Mouse (Mus musculus): ENCODE results near the gene Spryd3. TPM values are rescaled to one million over a fixed set of nuclear protein-coding genes. Genes with fewer than 3 reads are reported as not detected.
"Not testable (repeated sequence)": the region's sequence is repeated elsewhere in the genome, so short reads cannot be mapped to it uniquely, and the experiment has no call there.

The Spryd3 gene
- polyA plus RNA-seq, 1 experiment, result 1.1 TPM

- Histone ChIP-seq H3K27me3 (ENCODE audit: control insufficient read depth) (no peaks in the 10 kb centered on the region), H3K36me3 (ENCODE audit: control insufficient read depth) (no peaks in the 10 kb centered on the region), H3K9me3 (ENCODE audit: control insufficient read depth, low read length) (no peaks in the 10 kb centered on the region), H3K4me3 (replicated peaks) (no peak overlapping the region), H3K4me1 (ENCODE audit: control insufficient read depth) (no peaks in the 10 kb centered on the region)
- TF ChIP-seq TAL1 (IDR thresholded peaks at IDR 0.05; ENCODE audit: low read length) (no peak), GATA1 (IDR thresholded peaks at IDR 0.05; ENCODE audit: low read length) (no peak)
These were observed 33.0 kb upstream of the Spryd3 start for GRCm38 (mm10) chr15:102169064-102169463.

GRCm38 (mm10) chr15:102167620-102168021, 31.6 kb upstream of the Spryd3 start:
- no peaks in the 10 kb centered on the region for H3K4me1 ChIP-seq (ENCODE audit: control insufficient read depth)
- H3K9me3 ChIP-seq (ENCODE audit: control insufficient read depth, low read length), result no peaks in the 10 kb centered on the region
- H3K4me3 ChIP-seq (replicated peaks), result no peak overlapping the region
- no peaks in the 10 kb centered on the region for H3K36me3 ChIP-seq (ENCODE audit: control insufficient read depth)
- H3K27me3 ChIP-seq (ENCODE audit: control insufficient read depth), result no peaks in the 10 kb centered on the region
- TF ChIP-seq GATA1 (IDR thresholded peaks at IDR 0.05; ENCODE audit: low read length) (no peak), TAL1 (IDR thresholded peaks at IDR 0.05; ENCODE audit: low read length) (no peak)

- Histone ChIP-seq H3K9me3 (ENCODE audit: control insufficient read depth, low read length) (no peaks in the 10 kb centered on the region), H3K36me3 (ENCODE audit: control insufficient read depth) (peaks cover 8% of the 10 kb centered on the region), H3K4me1 (ENCODE audit: control insufficient read depth) (no peaks in the 10 kb centered on the region), H3K27me3 (ENCODE audit: control insufficient read depth) (no peaks in the 10 kb centered on the region), H3K4me3 (replicated peaks) (no peak overlapping the region)
- TF ChIP-seq TAL1 (IDR thresholded peaks at IDR 0.05; ENCODE audit: low read length), result no peak
- TF ChIP-seq GATA1 (IDR thresholded peaks at IDR 0.05; ENCODE audit: low read length), result no peak
These were observed 29.6 kb upstream of the Spryd3 start for GRCm38 (mm10) chr15:102165468-102166100.

- Histone ChIP-seq H3K4me1 (ENCODE audit: control insufficient read depth) (no peaks in the 10 kb centered on the region; the same call in 1 of the 2 replicates), H3K27me3 (ENCODE audit: control insufficient read depth) (no peaks in the 10 kb centered on the region), H3K4me3 (replicated peaks) (no peak overlapping the region), H3K9me3 (ENCODE audit: control insufficient read depth, low read length) (no peaks in the 10 kb centered on the region), H3K36me3 (ENCODE audit: control insufficient read depth) (peaks cover 13% of the 10 kb centered on the region)
- TF ChIP-seq TAL1 (IDR thresholded peaks at IDR 0.05; ENCODE audit: low read length) (no peak), GATA1 (IDR thresholded peaks at IDR 0.05; ENCODE audit: low read length) (no peak)
These were observed 28.1 kb upstream of the Spryd3 start for GRCm38 (mm10) chr15:102163900-102164693.

GRCm38 (mm10) chr15:102160415-102161060, 24.5 kb upstream of the Spryd3 start:
- no peak overlapping the region for H3K4me3 ChIP-seq (replicated peaks)
- TF ChIP-seq TAL1 (IDR thresholded peaks at IDR 0.05; ENCODE audit: low read length) (no peak), GATA1 (IDR thresholded peaks at IDR 0.05; ENCODE audit: low read length) (no peak)
- peaks cover 37% of the 10 kb centered on the region for H3K36me3 ChIP-seq (ENCODE audit: control insufficient read depth)
- no peaks in the 10 kb centered on the region; the same call in 1 of the 2 replicates for H3K4me1 ChIP-seq (ENCODE audit: control insufficient read depth)
- H3K9me3 ChIP-seq (ENCODE audit: control insufficient read depth, low read length), result no peaks in the 10 kb centered on the region
- no peaks in the 10 kb centered on the region for H3K27me3 ChIP-seq (ENCODE audit: control insufficient read depth)

DNA sequence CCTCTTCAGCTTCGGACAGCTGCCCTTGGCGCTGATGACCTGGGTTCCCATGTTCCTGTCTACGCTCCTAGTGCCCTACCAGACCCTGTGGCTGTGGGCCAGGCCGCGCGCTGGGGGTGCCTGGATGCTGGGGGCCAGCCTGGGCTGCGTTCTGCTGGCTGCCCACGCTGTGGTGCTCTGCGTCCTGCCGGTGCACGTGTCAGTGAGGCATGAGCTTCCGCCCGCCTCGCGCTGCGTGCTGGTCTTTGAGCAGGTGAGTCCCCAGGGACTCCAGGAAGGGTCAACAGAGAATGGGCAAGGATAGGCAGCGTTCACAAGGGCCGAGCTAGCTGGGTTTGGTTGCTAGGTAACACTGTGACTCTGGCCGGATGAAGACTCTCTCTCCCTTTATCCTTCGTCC, 20.8 kb upstream of the Spryd3 start:
- no peaks in the 10 kb centered on the region for H3K27me3 ChIP-seq (ENCODE audit: control insufficient read depth)
- peaks cover 7% of the 10 kb centered on the region for H3K4me1 ChIP-seq (ENCODE audit: control insufficient read depth)
- H3K9me3 ChIP-seq (ENCODE audit: control insufficient read depth, low read length), result no peaks in the 10 kb centered on the region; the same call in none of the 2 replicates
- H3K4me3 ChIP-seq (replicated peaks), result no peak overlapping the region
- H3K36me3 ChIP-seq (ENCODE audit: control insufficient read depth), result peaks cover 57% of the 10 kb centered on the region
- TF ChIP-seq TAL1 (IDR thresholded peaks at IDR 0.05; ENCODE audit: low read length), result no peak
- TF ChIP-seq GATA1 (IDR thresholded peaks at IDR 0.05; ENCODE audit: low read length), result no peak

DNA sequence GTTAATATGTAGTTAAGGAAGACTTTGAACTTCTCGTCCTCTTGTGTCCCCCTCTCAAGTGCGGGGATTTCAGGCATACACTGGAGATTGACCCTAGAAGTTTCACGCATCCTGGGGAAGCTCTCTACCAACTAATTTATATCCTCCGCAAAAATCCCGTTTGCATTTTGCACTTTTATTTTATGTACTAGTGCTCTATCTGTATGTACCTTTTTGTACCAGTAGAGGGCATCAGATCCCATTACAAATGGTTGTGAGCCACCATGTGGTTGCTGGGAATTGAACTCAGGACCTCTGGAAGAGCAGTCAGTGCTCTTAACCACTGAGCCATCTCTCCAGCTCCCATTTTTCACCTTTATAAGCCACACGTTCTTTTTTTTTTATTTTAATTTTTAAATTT, 19.0 kb upstream of the Spryd3 start:
- H3K36me3 ChIP-seq (ENCODE audit: control insufficient read depth), result peaks cover 45% of the 10 kb centered on the region

DNA sequence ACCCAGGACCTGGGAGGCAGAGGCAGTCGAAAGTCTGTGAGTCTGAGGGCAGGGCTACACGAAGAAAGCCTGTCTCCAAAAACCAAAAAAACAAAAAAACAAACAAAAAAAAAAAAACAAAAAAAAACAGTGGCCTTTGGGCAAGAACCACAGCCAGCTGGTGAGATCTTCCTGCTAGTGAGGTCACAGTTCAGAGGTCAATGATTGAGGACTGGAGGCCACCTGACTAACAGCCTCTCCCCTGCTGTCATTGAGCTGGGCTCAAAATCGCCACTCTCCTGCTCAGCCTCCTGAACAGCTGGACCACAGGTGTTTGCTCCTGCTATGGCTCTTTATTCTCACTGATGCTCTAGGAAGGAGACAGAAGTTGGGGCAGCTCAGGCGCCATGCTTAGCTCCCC, 16.6 kb upstream of the Spryd3 start:
- no peak for TF ChIP-seq TAL1 (IDR thresholded peaks at IDR 0.05; ENCODE audit: low read length)
- TF ChIP-seq GATA1 (IDR thresholded peaks at IDR 0.05; ENCODE audit: low read length), result no peak
- no peak overlapping the region for H3K4me3 ChIP-seq (replicated peaks)
- H3K4me1 ChIP-seq (ENCODE audit: control insufficient read depth), result peaks cover 37% of the 10 kb centered on the region
- no peaks in the 10 kb centered on the region for H3K27me3 ChIP-seq (ENCODE audit: control insufficient read depth)
- no peaks in the 10 kb centered on the region; the same call in none of the 2 replicates for H3K9me3 ChIP-seq (ENCODE audit: control insufficient read depth, low read length)
- H3K36me3 ChIP-seq (ENCODE audit: control insufficient read depth), result peaks cover 34% of the 10 kb centered on the region

More for the DNA sequence above, 19.0 kb upstream of the Spryd3 start:
- not testable (repeated sequence) for H3K4me3 ChIP-seq (replicated peaks); H3K27me3 ChIP-seq (ENCODE audit: control insufficient read depth); H3K9me3 ChIP-seq (ENCODE audit: control insufficient read depth, low read length)
- H3K4me1 ChIP-seq (ENCODE audit: control insufficient read depth), result peaks cover 22% of the 10 kb centered on the region
